Mouse (Mus musculus): ENCODE data around the gene Cmtm7. TPM values are rescaled to one million over a fixed set of nuclear protein-coding genes. Genes with fewer than 3 reads are reported as not detected.
A peak's percentile ranks its signal among the peaks of the same experiment; 100 is the strongest.

The Cmtm7 gene
- polyA plus RNA-seq, 1 experiment from 2014 or later, result 97.5 TPM

DNA sequence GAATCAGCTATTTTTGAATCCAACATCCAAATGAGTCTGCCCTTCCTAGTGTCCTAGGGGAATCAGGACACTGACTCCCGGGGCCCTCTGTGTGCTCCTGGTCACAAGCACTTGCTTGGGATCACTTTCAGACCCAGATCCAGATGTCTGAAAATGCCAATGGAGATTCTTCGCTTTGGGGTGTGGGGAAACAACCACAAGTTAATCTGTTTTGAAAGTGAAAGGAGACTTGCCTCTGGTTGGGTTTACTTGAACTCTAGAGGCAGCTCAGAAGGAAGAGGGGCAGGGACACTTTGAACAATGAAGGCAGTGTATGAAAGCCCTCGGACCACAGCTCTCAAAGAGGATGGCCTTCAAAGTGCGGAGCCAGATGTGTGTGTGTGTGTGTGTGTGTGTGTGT lies 12.8 kb upstream of the Cmtm7 start:
- 75% methylated on average over 4 of the region's 4 CpGs for WGBS
- no peaks in the 10 kb centered on the region; the same call in 1 of the 2 replicates for H3K27me3 ChIP-seq
- H3K36me3 ChIP-seq, result no peaks in the 10 kb centered on the region
- H3K9me3 ChIP-seq (replicated peaks), result no peaks in the 10 kb centered on the region
- H3K27ac ChIP-seq, result no peak overlapping the region
- H3K4me2 ChIP-seq, result no peak overlapping the region
- no peak overlapping the region for H3K4me3 ChIP-seq
- H3K4me1 ChIP-seq (replicated peaks), result no peaks in the 10 kb centered on the region; the same call in 1 of the 2 replicates
- H3K9ac ChIP-seq, result no peak overlapping the region
- no peak for ATAC-seq (replicated peaks; ENCODE audit: insufficient number of reproducible peaks, insufficient read depth, low FRiP score, low read depth)

DNA sequence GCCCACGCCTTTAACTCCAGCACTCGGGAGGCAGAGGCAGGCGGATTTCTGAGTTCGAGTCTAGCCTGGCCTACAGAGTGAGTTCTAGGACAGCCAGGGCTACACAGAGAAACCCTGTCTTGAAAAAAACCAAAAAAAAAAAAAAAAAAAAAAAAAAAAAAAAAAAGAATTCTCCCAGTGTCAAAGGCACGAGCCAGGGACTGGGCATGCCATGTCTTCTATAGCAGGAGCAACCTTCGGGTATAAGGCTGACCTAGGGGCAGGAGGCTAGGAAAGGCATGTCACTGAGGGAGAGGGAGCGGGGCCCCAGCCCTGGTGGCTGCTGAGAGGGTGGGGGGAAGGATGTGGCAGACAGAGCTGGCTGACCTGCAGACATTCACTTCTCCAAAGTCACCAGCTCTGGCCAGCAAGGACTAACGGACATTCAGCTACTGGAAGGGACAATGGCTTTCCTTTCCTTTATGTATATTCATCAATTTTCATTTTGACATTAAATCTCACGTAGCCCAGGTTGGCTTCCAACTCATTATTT lies 12.2 kb upstream of the Cmtm7 start:
- WGBS, result 83% methylated on average over 9 of the region's 9 CpGs
- no peaks in the 10 kb centered on the region; the same call in 1 of the 2 replicates for H3K4me1 ChIP-seq (replicated peaks)
- H3K4me3 ChIP-seq, result no peak overlapping the region
- H3K36me3 ChIP-seq, result no peaks in the 10 kb centered on the region
- no peak overlapping the region for H3K27ac ChIP-seq
- H3K4me2 ChIP-seq, result no peak overlapping the region
- no peak overlapping the region for H3K9ac ChIP-seq
- no peaks in the 10 kb centered on the region; the same call in 1 of the 2 replicates for H3K27me3 ChIP-seq
- ATAC-seq (replicated peaks; ENCODE audit: insufficient number of reproducible peaks, insufficient read depth, low FRiP score, low read depth), result no peak
- no peaks in the 10 kb centered on the region for H3K9me3 ChIP-seq (replicated peaks)

DNA sequence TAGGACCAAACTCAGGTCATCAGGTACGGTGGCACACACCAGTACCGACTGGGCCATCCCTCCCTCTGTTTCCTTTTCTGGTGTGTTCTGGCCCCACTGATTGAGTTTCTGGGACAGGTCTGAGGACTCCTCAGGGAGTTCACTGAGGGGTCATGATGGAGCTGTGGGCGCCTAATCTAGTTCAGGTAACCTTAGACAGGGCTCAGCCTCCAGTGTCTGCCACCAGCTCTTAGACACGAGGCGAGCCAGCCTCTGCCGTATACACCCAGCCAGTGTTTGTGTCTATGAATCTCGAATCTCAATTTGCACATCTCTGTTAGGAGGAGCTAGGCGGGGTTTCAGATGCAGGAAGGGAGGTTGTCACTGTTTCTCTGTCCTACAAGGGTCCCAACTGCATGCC lies 8.3 kb upstream of the Cmtm7 start:
- Histone ChIP-seq H3K27me3 (no peaks in the 10 kb centered on the region), H3K9me3 (replicated peaks) (no peaks in the 10 kb centered on the region), H3K4me2 (no peak overlapping the region), H3K4me3 (no peak overlapping the region), H3K4me1 (replicated peaks) (peaks cover 7% of the 10 kb centered on the region), H3K27ac (no peak overlapping the region), H3K9ac (no peak overlapping the region), H3K36me3 (no peaks in the 10 kb centered on the region)
- WGBS, result 79% methylated on average over 8 of the region's 8 CpGs
- no peak for ATAC-seq (replicated peaks; ENCODE audit: insufficient number of reproducible peaks, insufficient read depth, low FRiP score, low read depth)

DNA sequence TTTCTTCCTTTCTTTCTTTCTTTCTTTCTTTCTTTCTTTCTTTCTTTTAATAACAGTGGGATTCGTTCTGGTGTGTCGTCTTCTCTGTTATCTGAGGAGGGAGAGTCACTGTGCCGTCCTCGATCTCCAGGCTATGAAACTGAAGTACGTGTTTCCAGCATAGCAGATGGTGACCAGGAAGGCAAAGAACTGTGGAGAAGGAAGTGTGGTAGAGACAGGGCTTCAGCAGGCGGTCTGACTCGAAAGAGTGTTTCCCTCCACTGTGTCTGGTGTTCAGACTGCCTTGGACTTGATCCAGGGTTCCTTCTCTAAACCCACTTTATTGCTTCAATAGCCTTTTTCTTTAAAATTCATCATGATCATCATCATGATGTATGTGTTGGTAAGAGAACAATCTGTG lies 7.9 kb upstream of the Cmtm7 start:
- no peaks in the 10 kb centered on the region for H3K36me3 ChIP-seq
- no peak overlapping the region for H3K4me3 ChIP-seq

GRCm38 (mm10) chr9:114788697-114789096 lies 7.0 kb upstream of the Cmtm7 start:
- no peak for ATAC-seq (replicated peaks; ENCODE audit: insufficient number of reproducible peaks, insufficient read depth, low FRiP score, low read depth)
- H3K4me1 ChIP-seq (replicated peaks), result peaks cover 7% of the 10 kb centered on the region
- no peaks in the 10 kb centered on the region for H3K27me3 ChIP-seq
- no peak overlapping the region for H3K27ac ChIP-seq
- H3K4me3 ChIP-seq, result no peak overlapping the region
- H3K9ac ChIP-seq, result no peak overlapping the region
- H3K36me3 ChIP-seq, result no peaks in the 10 kb centered on the region
- H3K9me3 ChIP-seq (replicated peaks), result no peaks in the 10 kb centered on the region
- 78% methylated on average over 8 of the region's 8 CpGs for WGBS
- no peak overlapping the region for H3K4me2 ChIP-seq

More for the DNA sequence above, 7.9 kb upstream of the Cmtm7 start:
- Histone ChIP-seq H3K27me3 (no peaks in the 10 kb centered on the region), H3K9ac (no peak overlapping the region), H3K4me1 (replicated peaks) (peaks cover 7% of the 10 kb centered on the region), H3K9me3 (replicated peaks) (no peaks in the 10 kb centered on the region), H3K27ac (no peak overlapping the region), H3K4me2 (no peak overlapping the region)
- ATAC-seq (replicated peaks; ENCODE audit: insufficient number of reproducible peaks, insufficient read depth, low FRiP score, low read depth), result no peak
- WGBS, result 60% methylated on average over 7 of the region's 7 CpGs

DNA sequence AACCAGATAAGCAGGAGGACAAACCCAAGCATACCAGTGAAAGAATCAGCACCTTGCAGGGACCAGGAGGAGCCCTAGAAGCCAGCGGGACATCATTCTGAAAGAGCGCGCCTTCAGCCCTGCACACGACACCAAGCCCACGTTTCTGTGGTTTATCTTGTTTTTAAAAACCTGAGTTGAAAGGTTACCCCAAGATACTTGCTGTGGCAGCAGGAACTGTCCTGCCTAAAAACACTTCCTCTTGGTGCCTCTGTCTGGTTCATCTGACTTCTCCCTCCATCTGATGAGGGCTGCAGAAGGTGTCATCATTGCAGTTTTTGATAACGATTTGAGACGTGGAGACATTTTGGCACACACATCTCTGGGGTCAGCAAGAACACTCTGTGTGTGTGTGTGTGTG lies 6.1 kb upstream of the Cmtm7 start:
- 76% methylated on average over 7 of the region's 7 CpGs for WGBS
- Histone ChIP-seq H3K4me3 (no peak overlapping the region), H3K9me3 (replicated peaks) (no peaks in the 10 kb centered on the region), H3K27ac (no peak overlapping the region), H3K4me2 (no peak overlapping the region), H3K36me3 (no peaks in the 10 kb centered on the region), H3K27me3 (no peaks in the 10 kb centered on the region), H3K9ac (no peak overlapping the region), H3K4me1 (replicated peaks) (peaks cover 7% of the 10 kb centered on the region)
- no peak for ATAC-seq (replicated peaks; ENCODE audit: insufficient number of reproducible peaks, insufficient read depth, low FRiP score, low read depth)

- H3K4me3 ChIP-seq, result no peak overlapping the region
- 92% methylated on average over 5 of the region's 5 CpGs for WGBS
- no peak overlapping the region for H3K9ac ChIP-seq
- H3K27me3 ChIP-seq, result no peaks in the 10 kb centered on the region
- ATAC-seq (replicated peaks; ENCODE audit: insufficient number of reproducible peaks, insufficient read depth, low FRiP score, low read depth), result no peak
- peaks cover 7% of the 10 kb centered on the region for H3K4me1 ChIP-seq (replicated peaks)
- no peaks in the 10 kb centered on the region for H3K9me3 ChIP-seq (replicated peaks)
- no peak overlapping the region for H3K27ac ChIP-seq
- H3K4me2 ChIP-seq, result no peak overlapping the region
- no peaks in the 10 kb centered on the region for H3K36me3 ChIP-seq
These were observed 5.5 kb upstream of the Cmtm7 start for GRCm38 (mm10) chr9:114787134-114787533.

DNA sequence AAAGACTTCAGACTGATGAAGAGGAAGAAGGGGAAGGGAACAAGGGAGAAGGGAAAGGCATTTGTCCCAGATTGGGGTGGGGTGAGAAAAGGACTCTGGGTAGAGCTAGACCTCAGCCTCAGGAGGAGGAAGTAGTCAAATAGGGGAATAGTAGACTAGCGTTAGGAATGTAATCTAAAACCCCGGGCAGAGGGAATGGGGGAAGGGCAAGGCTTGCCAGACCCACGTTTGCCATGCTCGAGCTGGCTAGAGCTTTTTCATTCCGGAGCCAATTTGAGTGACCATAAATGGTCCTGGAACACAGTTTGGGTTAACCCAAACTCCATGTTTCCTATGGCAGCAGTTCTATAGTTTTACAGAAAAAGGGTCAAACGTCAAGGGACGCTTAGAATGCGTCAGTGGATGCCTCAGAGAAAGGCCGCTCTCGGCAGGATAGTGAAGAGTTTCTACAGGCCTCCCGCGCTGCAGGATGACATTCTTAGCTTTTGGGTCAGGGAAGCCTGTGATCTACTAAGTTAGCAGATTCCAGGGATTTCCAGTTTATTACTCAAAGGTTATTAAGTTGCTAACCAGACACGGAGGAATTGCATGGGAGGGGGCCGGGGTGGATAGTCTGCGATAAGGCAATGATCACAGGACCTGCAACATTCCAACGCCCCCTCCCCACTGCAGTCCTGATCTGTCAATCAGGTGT lies 3.9 kb upstream of the Cmtm7 start:
- Histone ChIP-seq H3K4me1 (replicated peaks) (peaks cover 7% of the 10 kb centered on the region), H3K9ac (no peak overlapping the region), H3K27me3 (no peaks in the 10 kb centered on the region), H3K4me2 (0 out of 2 replicates have a peak overlapping the region, but pooled peaks have one; percentile 5), H3K27ac (no peak overlapping the region), H3K36me3 (no peaks in the 10 kb centered on the region), H3K4me3 (no peak overlapping the region), H3K9me3 (replicated peaks) (no peaks in the 10 kb centered on the region)
- ATAC-seq (replicated peaks; ENCODE audit: insufficient number of reproducible peaks, insufficient read depth, low FRiP score, low read depth), result no peak
- 16% methylated on average over 16 of the region's 16 CpGs for WGBS

DNA sequence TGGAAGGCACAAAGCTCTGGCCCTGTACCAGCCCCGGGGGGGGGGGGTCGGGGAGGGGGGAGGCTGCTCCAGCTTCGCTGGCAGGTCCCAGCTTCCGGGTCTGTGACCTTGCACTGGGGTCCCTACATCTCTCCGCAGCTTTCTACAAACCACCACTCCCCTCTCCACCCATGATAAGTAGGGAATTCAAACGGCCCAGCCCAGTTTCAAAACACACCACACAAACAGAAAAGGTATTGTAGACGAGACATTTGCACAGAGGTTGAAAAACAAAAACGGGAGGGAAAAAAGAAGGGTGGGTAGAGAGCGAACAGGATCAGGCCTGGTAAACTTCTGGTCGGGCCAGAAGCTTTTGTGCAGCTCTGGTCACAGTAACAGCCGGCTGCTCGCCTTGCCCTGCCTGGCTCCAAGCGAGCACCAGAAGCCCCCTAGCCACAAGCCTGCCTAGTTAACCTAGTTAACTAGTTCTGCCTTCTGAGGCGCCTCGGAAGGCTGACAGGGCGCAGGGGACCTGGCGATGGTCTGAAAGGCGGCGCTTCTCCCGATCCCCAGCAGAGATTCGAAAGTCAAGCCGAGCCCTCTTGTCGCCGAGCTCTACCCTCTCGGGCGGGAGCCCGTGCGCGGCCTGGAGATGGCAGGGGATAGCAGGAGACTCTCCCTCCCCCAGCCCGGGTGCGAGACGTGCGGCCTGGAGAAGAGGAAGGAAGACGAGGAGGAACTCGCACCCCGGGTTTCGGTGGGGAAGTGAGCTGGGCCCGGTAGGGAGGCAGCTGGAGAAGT lies 720 bp downstream of the Cmtm7 start:
- peak overlapping the region; percentile 69 for H3K4me3 ChIP-seq
- H3K4me1 ChIP-seq (replicated peaks), result peaks cover 24% of the 10 kb centered on the region
- no peaks in the 10 kb centered on the region for H3K9me3 ChIP-seq (replicated peaks)
- peak; percentile 37 for ATAC-seq (replicated peaks; ENCODE audit: insufficient number of reproducible peaks, insufficient read depth, low FRiP score, low read depth)
- peak overlapping the region; percentile 87 for H3K27ac ChIP-seq
- H3K9ac ChIP-seq, result peak overlapping the region; percentile 83
- H3K4me2 ChIP-seq, result peak overlapping the region; percentile 91
- no peaks in the 10 kb centered on the region for H3K36me3 ChIP-seq
- no peaks in the 10 kb centered on the region for H3K27me3 ChIP-seq
- WGBS, result under 1% methylated on average over 34 of the region's 38 CpGs

- ATAC-seq (replicated peaks; ENCODE audit: insufficient number of reproducible peaks, insufficient read depth, low FRiP score, low read depth), result no peak
- Histone ChIP-seq H3K4me3 (peak overlapping the region; percentile 69), H3K4me1 (replicated peaks) (peaks cover 22% of the 10 kb centered on the region), H3K27me3 (no peaks in the 10 kb centered on the region), H3K9me3 (replicated peaks) (no peaks in the 10 kb centered on the region), H3K9ac (peak overlapping the region; percentile 83), H3K36me3 (no peaks in the 10 kb centered on the region), H3K4me2 (peak overlapping the region; percentile 91), H3K27ac (peak overlapping the region; percentile 87)
- 18% methylated on average over 23 of the region's 23 CpGs for WGBS
These were observed 1.5 kb downstream of the Cmtm7 start for GRCm38 (mm10) chr9:114779984-114780745.

- Histone ChIP-seq H3K36me3 (no peaks in the 10 kb centered on the region), H3K4me2 (no peak overlapping the region), H3K9me3 (replicated peaks) (no peaks in the 10 kb centered on the region), H3K4me1 (replicated peaks) (peaks cover 27% of the 10 kb centered on the region), H3K4me3 (no peak overlapping the region), H3K27ac (no peak overlapping the region), H3K27me3 (no peaks in the 10 kb centered on the region), H3K9ac (no peak overlapping the region)
- no peak for ATAC-seq (replicated peaks; ENCODE audit: insufficient number of reproducible peaks, insufficient read depth, low FRiP score, low read depth)
- 92% methylated on average over 7 of the region's 7 CpGs for WGBS
These were observed 2.8 kb downstream of the Cmtm7 start for GRCm38 (mm10) chr9:114778877-114779276.
